Mouse (Mus musculus): ENCODE data around the gene Vmn1r45. TPM values are rescaled to one million over a fixed set of nuclear protein-coding genes. Genes with fewer than 3 reads are reported as not detected.

Gene Vmn1r45
- total and polyA plus RNA-seq, 3 experiments, result 0.07 TPM; not detected in 2

Other genes with a start within 250 kb of the Vmn1r45 start
- gene Vmn1r40, start 233.1 kb downstream of the Vmn1r45 start, total RNA-seq (2012; rRNA removed), result not detected in 2 replicates
- not detected in 2 replicates for gene Vmn1r40, start 233.1 kb downstream of the Vmn1r45 start, total RNA-seq (2014; rRNA removed)
- gene Vmn1r40, start 233.1 kb downstream of the Vmn1r45 start, polyA plus RNA-seq (2012; ENCODE audit: insufficient read length, low read depth), result not detected in 2 replicates
- gene Vmn1r41, start 199.8 kb downstream of the Vmn1r45 start, total RNA-seq (2012; rRNA removed), result not detected in 2 replicates
- gene Vmn1r41, start 199.8 kb downstream of the Vmn1r45 start, total RNA-seq (2014; rRNA removed), result not detected in 2 replicates
- gene Vmn1r41, start 199.8 kb downstream of the Vmn1r45 start, polyA plus RNA-seq (2012; ENCODE audit: insufficient read length, low read depth), result not detected in 2 replicates
- not detected in 2 replicates for gene Vmn1r42, start 64.2 kb downstream of the Vmn1r45 start, total RNA-seq (2012; rRNA removed)
- gene Vmn1r42, start 64.2 kb downstream of the Vmn1r45 start, total RNA-seq (2014; rRNA removed), result not detected in 2 replicates
- not detected in 2 replicates for gene Vmn1r42, start 64.2 kb downstream of the Vmn1r45 start, polyA plus RNA-seq (2012; ENCODE audit: insufficient read length, low read depth)
- gene Vmn1r43, start 64.2 kb downstream of the Vmn1r45 start, total RNA-seq (2012; rRNA removed), result 0.08 TPM in 2 replicates
- gene Vmn1r43, start 64.2 kb downstream of the Vmn1r45 start, total RNA-seq (2014; rRNA removed), result 0.01 TPM in 1 of 2 replicates, not detected in the other
- gene Vmn1r43, start 64.2 kb downstream of the Vmn1r45 start, polyA plus RNA-seq (2012; ENCODE audit: insufficient read length, low read depth), result 0.03 and 0.04 TPM in 2 replicates
- not detected in 2 replicates for gene Vmn1r44, start 56.9 kb downstream of the Vmn1r45 start, total RNA-seq (2012; rRNA removed)
- gene Vmn1r44, start 56.9 kb downstream of the Vmn1r45 start, total RNA-seq (2014; rRNA removed), result not detected in 2 replicates
- gene Vmn1r44, start 56.9 kb downstream of the Vmn1r45 start, polyA plus RNA-seq (2012; ENCODE audit: insufficient read length, low read depth), result not detected in 2 replicates
- not detected in 2 replicates for gene Vmn1r46, start 28.7 kb upstream of the Vmn1r45 start, total RNA-seq (2012; rRNA removed)
- gene Vmn1r46, start 28.7 kb upstream of the Vmn1r45 start, total RNA-seq (2014; rRNA removed), result not detected in 2 replicates
- gene Vmn1r46, start 28.7 kb upstream of the Vmn1r45 start, polyA plus RNA-seq (2012; ENCODE audit: insufficient read length, low read depth), result not detected in 2 replicates
- gene Vmn1r47, start 75.5 kb upstream of the Vmn1r45 start, total RNA-seq (2012; rRNA removed), result not detected in 2 replicates
- gene Vmn1r47, start 75.5 kb upstream of the Vmn1r45 start, total RNA-seq (2014; rRNA removed), result not detected in 2 replicates
- gene Vmn1r47, start 75.5 kb upstream of the Vmn1r45 start, polyA plus RNA-seq (2012; ENCODE audit: insufficient read length, low read depth), result not detected in 2 replicates
- gene Vmn1r48, start 96.2 kb upstream of the Vmn1r45 start, total RNA-seq (2012; rRNA removed), result not detected in 2 replicates
- not detected in 2 replicates for gene Vmn1r48, start 96.2 kb upstream of the Vmn1r45 start, total RNA-seq (2014; rRNA removed)
- gene Vmn1r48, start 96.2 kb upstream of the Vmn1r45 start, polyA plus RNA-seq (2012; ENCODE audit: insufficient read length, low read depth), result not detected in 2 replicates
- not detected in 2 replicates for gene Vmn1r49, start 137.9 kb upstream of the Vmn1r45 start, total RNA-seq (2012; rRNA removed)
- not detected in 2 replicates for gene Vmn1r49, start 137.9 kb upstream of the Vmn1r45 start, total RNA-seq (2014; rRNA removed)
- gene Vmn1r49, start 137.9 kb upstream of the Vmn1r45 start, polyA plus RNA-seq (2012; ENCODE audit: insufficient read length, low read depth), result not detected in 2 replicates
- gene Vmn1r50, start 160.8 kb upstream of the Vmn1r45 start, total RNA-seq (2012; rRNA removed), result not detected in 2 replicates
- gene Vmn1r50, start 160.8 kb upstream of the Vmn1r45 start, total RNA-seq (2014; rRNA removed), result not detected in 2 replicates
- gene Vmn1r50, start 160.8 kb upstream of the Vmn1r45 start, polyA plus RNA-seq (2012; ENCODE audit: insufficient read length, low read depth), result not detected in 2 replicates
- not detected in 2 replicates for gene Vmn1r51, start 182.0 kb upstream of the Vmn1r45 start, total RNA-seq (2012; rRNA removed)
- not detected in 2 replicates for gene Vmn1r51, start 182.0 kb upstream of the Vmn1r45 start, total RNA-seq (2014; rRNA removed)
- not detected in 2 replicates for gene Vmn1r51, start 182.0 kb upstream of the Vmn1r45 start, polyA plus RNA-seq (2012; ENCODE audit: insufficient read length, low read depth)
- gene Vmn1r52, start 234.2 kb upstream of the Vmn1r45 start, total RNA-seq (2012; rRNA removed), result not detected in 2 replicates
- gene Vmn1r52, start 234.2 kb upstream of the Vmn1r45 start, total RNA-seq (2014; rRNA removed), result not detected in 2 replicates
- gene Vmn1r52, start 234.2 kb upstream of the Vmn1r45 start, polyA plus RNA-seq (2012; ENCODE audit: insufficient read length, low read depth), result not detected in 2 replicates